ENCODE assay signal across 7 mouse cellular contexts in the genomic region with DNA sequence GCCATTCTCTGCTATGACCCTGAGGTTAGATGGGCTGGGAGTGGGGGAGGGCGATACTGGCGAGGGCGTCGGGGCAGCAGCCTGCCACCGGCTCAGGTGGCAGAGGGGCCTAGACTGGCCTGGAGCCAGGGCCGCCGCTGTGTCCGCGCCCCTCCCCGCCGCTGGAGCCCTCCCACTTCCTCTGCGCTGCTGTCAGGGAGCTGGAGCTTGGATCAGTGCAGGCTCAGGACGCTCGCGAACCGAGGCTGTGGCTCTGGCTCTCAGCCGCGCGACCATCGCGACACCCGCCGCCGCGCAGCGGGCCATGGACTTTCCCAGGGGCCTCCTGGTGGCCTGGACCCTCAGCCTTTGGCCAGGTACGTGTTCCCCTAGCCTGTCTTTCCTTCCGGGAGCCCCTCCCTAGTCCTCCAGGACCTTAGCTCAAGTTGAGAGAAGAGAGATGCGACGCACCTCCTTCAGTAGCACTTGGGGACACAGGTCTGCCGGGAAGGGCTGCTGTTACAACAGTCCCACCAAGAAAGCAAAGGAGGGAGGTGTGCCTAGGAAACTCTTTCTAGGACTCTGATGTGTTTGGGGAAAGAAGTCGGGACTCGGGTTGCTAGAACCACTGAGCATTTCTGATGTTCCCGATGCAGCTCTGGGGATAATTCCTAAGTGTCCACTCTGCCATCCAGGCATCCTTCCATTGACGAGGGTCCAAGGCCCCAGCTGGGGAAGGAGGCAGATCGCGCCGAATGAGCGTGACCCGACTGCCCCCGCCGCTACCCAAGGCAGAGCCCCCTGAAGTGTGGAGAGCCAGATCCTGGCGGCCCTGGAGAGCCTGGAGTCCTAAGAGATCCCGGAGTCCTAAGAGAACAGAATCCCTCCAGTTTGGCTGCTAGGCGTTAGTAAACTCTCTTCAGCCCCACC. TPM values are rescaled to one million over a fixed set of nuclear protein-coding genes. Genes with fewer than 3 reads are reported as not detected.
DNase-seq lines count a peak whose midpoint lies in the region; ATAC-seq lines count a peak whose summit lies in the region.

A gene (plus strand): TSS at position 186 of the 909 bp plus-strand sequence.

- H3K4me3 ChIP-seq in embryonic facial prominence, embryonic 15.5 days (replicated peaks), result peak within 1 kb of the TSS; percentile 50
- H3K4me3 ChIP-seq in liver, embryonic 12.5 days, result peak within 1 kb of the TSS; percentile 32

- peaks cover 20% of the 10 kb centered on the region for H3K4me1 ChIP-seq in embryonic facial prominence, embryonic 15.5 days
- H3K4me1 ChIP-seq in liver, embryonic 12.5 days, result no peaks in the 10 kb centered on the region; the same call in 1 of the 2 replicates

- under 1% methylated on average over 45 of the region's 45 CpGs for WGBS in embryonic facial prominence, embryonic 15.5 days
- 3% methylated on average over 43 of the region's 45 CpGs for WGBS in liver, embryonic 12.5 days (ENCODE audit: insufficient replicate concordance)

- peak within 1 kb of the TSS; percentile 47 for H3K9ac ChIP-seq in embryonic facial prominence, embryonic 15.5 days
- no peak within 1 kb of the TSS for H3K9ac ChIP-seq in liver, embryonic 12.5 days

- peak within 1 kb of the TSS; percentile 86 for H3K4me2 ChIP-seq in embryonic facial prominence, embryonic 15.5 days (replicated peaks)
- peak within 1 kb of the TSS; percentile 55 for H3K4me2 ChIP-seq in liver, embryonic 12.5 days

- peak; percentile 9 for DNase-seq in thymus, postnatal 4 days
- DNase-seq in thymus, postnatal 0 days (ENCODE audit: low spot score), result no peak
- peak; percentile 41 to 44 for DNase-seq in heart, postnatal 36 days
- DNase-seq in retina, postnatal 7 days (ENCODE audit: low read depth, low spot score), result peak; percentile 14
- DNase-seq in spleen, postnatal 4 days (ENCODE audit: low spot score in 2 of 2), result no peak

- H3K9me3 ChIP-seq in embryonic facial prominence, embryonic 15.5 days (replicated peaks), result no peaks in the 10 kb centered on the region
- H3K9me3 ChIP-seq in liver, embryonic 12.5 days (replicated peaks), result no peaks in the 10 kb centered on the region

- ATAC-seq in embryonic facial prominence, embryonic 15.5 days (ENCODE audit: insufficient number of reproducible peaks, low FRiP score, low TSS enrichment, low read depth), result peak; percentile 74; the same call in 1 of the 2 replicates
- no peak for ATAC-seq in liver, embryonic 12.5 days

- intact Hi-C loops in heart, postnatal 36 days (cut with DNase I), result no loop called here

- H3K36me3 ChIP-seq in embryonic facial prominence, embryonic 15.5 days, result no peaks in the 10 kb centered on the region
- H3K36me3 ChIP-seq in liver, embryonic 12.5 days, result no peaks in the 10 kb centered on the region

- peak within 1 kb of the TSS; percentile 48 for H3K27ac ChIP-seq in embryonic facial prominence, embryonic 15.5 days (replicated peaks)
- no peak within 1 kb of the TSS for H3K27ac ChIP-seq in liver, embryonic 12.5 days

- peaks cover 33% of the 10 kb centered on the region for H3K27me3 ChIP-seq in embryonic facial prominence, embryonic 15.5 days
- peaks cover 63% of the 10 kb centered on the region for H3K27me3 ChIP-seq in liver, embryonic 12.5 days (replicated peaks)

RNA-seq across cellular contexts. Expression of the gene that starts here (rescaled TPM):
- 0.04 and 0.06 TPM in 2 replicates for polyA plus RNA-seq in thymus, postnatal 0 days (2015; fragmentation: Nextera tagmentation; extraction: Ambion mirVana)
- polyA plus RNA-seq in embryonic facial prominence, embryonic 15.5 days (2015; fragmentation: Nextera tagmentation; extraction: Ambion mirVana), result 6.1 and 7.9 TPM in 2 replicates
- total RNA-seq in heart, postnatal 36 days (2021), result 1 to 10 TPM; 1.4 to 2.1 TPM
- polyA plus RNA-seq in liver, embryonic 12.5 days (2016; fragmentation: Nextera tagmentation; extraction: Ambion mirVana), result 0.12 and 0.21 TPM in 2 replicates

Comparison
In these comparisons a context has a peak if more than half of its experiments do, and no peak if none do; other contexts are left out.
1. DNase-seq: peak in thymus, postnatal 4 days (single experiment), heart, postnatal 36 days (2 of 2) and retina, postnatal 7 days (single experiment); none in thymus, postnatal 0 days (single experiment) and spleen, postnatal 4 days (0 of 2).